Mouse (Mus musculus) Muller cell, postnatal 12 days (primary cell): ENCODE results near the gene Tle3.

ENCODE experiments used
- DNase-seq: peaks from one replicate; pipeline ENCODE4 v3.0.0-alpha.2; 2015; ENCODE audit errors: inconsistent ontology term

The Tle3 gene

DNA sequence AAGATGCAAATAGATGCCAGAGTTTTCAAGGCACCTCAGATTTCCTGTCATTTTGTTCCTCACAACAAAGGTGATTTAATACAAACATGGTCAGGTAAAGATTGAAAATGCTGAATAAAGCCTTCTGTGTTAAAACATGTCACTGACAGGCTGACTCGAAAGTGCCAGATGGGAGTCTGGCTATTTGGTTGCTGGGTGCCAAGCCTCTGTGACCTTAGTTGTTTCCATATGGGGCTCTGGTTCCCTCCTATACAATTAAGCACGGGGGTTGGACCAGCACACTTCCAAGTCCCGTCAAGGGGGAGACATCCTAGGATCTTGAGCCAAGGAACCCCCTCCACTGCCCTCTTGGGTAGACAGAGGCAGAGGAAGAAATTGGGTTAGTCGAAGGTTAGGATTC is 13.2 kb upstream of the Tle3 start:
- DNase-seq = no peak

DNA sequence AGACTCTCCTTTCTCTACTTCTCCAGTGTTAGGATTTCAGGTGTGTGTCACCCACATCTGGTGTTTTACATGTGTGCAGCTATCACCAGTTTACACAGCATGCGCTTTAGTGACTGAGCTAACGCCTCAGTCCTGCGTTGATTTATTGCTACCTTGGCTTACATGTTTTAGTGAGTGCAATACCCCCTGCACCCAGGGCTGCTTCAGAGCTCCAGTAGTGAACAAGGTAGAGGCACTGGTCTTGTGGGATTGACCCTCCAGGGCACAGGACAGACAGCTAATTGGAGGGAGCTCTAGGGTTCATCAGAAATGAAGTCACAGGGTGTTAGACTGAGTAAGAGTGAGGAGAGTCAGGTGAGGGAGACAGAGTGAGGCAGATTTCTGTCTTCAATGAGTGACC is 12.4 kb upstream of the Tle3 start:
- no peak for DNase-seq

DNA sequence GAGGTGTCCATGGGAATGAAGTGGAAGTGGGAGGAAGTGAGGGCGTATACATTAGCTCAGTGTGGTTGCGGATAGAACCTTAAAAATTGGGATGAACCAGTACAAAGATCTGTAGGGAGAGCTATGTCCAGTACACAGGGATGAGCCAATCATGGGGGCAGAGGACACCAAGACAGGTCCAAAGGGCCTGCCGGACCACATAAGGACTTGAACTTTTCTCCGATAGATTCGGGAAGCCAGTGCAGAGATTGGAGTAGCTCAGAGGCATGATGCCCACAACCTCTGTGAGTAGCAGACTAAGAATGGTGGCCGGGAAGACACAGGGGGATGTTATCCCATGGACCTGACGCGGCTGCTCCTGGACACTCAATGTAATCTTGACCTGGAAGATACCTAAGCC is 12.0 kb upstream of the Tle3 start:
- DNase-seq = no peak

DNA sequence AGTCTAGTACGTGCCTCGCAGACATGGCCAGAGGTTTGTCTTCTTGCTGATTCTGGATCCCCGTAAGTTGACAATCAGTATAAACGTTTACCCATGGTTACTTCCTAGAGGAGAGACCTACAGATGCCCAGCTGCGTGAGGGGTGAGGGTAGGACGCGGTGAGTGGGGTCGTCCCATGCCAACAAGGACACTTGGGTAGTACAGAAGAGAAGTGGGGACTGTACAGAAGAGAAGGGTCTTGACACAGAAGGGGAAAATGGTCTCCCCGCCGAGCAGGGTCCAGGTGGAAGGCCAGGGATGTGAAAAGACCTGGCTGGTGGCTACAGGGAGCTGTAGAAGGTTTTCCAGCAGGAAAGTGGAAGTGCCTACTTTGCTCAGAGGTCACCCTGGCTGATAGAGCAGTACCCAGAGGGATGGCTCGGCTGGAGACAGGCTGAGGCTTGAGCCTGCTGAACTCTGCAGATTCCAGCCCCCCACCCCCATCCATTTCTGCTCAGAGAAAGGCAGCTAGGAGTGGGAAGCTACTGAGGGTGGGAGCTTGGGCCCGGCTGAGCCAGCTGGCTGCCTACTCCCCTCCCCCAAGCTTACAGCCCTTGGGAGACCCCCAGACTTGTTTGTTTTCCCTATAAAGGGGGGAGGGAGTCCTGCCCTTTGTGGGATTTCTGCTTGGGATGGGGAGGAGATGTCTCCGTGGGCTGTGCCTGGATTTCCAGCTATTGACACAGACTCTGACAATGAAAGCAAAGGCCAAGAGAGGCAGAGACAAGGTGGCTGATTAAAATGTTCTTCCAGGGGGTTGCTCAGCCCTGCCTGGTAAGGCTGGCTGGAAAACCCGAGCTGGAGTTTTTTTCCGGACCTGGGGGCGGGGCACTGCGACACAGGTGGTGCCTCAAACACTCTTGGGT is 11.2 kb upstream of the Tle3 start:
- DNase-seq = peak; percentile 62

DNA sequence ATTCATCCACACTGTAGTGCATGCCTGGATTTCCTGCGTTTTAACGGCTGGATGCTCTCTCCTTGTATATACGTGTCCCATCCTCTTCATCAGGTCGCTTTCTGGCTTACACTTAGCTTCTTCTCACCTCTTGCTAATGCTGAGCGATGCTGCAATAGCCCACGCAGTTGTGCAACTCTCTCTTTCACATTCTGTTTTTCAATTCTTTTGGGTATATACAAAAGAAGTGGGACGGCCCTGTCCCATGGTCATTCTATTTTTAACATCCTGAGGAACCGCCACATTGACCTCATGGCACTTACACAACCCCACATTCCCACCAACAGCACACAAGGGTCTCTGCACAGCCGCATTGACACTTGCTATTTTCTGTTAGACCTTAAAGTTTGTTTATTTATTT is 9.0 kb upstream of the Tle3 start:
- no peak for DNase-seq

DNA sequence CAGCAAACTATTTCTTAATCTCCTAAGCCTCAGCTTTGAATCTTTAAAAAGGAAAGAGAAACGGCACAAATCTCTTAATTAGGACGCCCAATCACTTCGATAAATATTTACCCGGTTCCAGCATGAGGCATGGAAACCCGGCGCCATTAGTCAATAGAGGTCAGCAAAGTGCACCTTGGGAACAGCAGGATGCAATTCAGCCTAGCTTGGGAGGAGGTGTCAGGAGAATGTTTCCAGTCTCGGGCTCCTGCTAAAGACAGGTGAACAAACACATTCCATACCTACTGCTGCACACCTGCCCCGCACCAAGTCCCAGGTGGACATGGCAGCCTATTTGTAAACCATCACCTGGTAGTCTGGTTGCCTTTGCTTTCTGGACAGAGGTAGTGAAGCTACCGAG is 6.1 kb upstream of the Tle3 start:
- DNase-seq = no peak

DNA sequence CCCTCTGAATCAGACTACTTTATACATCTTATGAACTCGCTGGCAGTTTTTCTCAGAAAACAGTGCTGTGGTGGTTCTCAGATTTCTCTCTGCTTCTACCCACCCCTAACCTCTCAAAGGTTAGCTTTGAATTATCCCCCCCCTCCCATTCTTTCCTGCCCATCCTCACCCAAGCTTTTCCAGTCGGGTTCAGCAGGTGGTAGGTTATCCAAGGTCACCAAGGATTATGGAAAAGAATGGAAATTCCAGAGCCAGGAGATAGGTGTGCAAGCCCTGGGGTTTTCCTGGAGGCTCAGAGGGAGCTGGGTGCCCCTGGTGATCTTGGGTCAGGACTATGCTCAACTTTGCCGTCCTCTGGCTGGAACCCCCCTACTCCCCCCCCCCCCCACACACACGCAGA is 5.0 kb upstream of the Tle3 start:
- DNase-seq = no peak

DNA sequence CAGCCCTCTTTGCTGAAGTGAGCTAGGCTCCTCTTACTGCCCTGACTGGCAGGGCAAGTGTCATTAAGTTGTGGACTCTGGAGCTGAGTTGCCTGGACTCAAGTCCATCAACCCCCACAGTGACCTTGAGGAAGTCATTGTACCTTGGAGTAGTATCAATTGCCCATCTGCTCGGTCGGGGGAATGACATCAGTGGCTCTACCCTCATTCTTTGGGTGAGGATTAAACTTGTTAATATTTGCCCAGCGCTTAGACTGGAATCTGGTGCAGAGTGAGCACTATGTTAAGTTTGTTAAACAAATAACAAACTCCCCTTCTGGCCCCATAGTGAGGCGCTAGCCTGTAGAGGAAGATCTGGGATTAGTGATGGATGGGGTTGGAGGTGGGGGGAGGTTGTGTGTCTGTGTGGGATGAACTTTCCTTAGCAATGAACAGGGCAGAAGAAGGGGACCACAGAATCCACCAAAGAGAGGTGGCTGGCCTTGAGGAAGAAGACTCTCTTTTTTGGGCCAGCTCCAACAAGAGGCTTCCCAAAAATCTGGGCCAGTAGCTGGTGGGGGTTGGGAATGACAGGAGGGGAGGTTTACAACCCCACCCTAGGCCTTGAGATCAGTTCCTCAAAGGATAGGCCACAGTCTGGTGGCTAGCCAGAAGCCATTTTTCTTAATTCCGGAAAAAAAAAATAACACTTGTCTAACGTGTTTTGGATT is 4.2 kb upstream of the Tle3 start:
- DNase-seq = no peak

DNA sequence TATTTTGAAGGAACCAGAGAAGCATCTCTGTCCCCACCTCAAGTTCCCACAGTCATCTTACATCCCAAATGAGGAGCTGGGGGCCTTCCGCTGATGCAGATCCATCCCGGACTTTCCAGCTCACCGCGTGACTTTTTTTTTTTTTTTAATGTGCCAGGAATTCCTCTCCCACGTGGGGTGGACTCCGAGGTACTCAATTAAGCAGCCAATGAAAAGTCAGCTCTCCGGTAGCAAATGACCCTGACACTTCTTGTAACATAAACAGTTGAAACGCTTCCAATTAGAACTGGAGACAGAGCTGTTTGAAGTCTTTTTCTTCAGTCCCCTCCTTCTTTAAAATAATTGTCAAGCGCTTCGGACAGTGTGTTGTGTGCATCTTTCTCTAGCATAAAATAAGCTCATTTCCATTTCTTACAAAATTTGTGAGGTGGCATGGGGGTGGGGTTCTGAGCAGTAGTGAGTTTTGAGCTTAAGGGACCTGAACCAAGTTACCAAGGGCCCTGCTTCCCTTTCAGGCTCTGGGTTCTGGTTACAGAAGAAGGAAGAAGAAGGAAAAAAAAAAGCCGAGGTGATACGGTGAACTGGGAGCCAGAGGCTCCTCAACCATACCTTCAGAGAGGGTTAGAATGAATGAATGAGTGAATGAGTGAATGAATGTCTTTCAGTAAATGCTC is 3.5 kb upstream of the Tle3 start:
- DNase-seq = peak; percentile 84

DNA sequence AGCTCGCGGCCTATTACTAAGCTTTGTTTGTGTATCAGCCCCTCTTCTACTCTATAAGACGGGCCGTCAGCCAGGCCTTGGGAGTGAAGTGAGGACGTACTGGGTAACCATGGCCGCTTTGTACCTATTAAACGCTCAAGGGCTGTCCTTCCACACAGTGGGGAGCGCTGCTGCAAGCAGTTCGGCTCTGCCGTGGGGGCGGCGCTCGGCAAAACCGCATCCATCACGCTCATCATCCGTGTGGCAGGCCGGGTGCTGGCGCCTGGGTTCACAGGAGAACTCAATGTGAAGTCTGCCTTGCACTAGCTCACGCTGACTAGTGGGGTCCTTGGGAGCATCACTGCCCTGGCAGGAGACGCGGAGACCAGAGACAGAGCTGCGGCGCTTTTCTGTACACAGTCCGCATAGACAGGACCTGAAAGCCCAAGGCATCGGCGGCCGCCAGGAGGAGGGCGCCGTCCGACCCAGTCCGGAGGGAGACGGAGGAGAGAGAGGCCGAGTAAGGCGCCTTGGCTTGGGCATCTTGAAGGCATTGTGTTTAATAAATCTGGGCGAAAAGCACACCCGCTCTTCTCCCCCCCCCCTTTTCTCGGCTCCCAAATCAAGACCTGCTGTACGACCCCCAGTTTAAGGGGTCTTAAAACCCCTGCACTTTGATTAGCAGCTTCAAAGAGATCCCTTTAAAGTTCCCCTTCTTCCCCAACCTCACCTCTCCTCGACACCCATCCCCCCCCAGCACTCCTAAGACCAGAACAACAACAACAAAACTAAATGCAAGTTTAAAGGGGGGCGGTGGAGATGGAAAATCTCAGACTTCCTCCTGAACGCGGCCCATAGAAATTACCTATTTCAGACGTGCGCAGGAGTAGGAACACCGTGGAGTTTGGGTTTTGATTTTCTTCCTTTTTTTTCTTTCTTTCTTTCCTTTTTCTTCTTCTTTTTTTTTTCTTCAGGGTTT is 2.6 kb upstream of the Tle3 start:
- DNase-seq = peak; percentile 81

DNA sequence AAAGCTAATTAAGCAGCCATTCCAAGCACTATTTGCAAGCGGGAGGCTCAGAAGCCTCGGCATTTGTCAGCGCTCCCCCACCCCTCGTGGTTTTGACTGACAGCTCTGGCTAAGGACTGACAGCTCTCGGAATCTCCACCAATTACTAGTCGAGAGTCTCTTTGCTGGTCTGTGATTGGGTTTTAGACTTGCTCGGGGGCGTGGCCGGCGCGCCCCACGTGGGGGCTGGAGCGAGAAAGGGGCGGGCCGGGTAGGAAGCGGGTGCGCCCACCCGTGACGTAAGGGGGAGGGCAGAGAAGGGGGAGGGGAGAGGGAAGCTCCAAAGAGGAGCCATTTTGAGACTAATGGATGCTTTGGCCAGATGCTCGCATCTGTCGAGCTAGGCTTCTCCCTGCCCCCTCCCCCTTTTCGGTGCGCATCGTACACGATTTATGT is 1.7 kb upstream of the Tle3 start:
- DNase-seq = peak; percentile 100

DNA sequence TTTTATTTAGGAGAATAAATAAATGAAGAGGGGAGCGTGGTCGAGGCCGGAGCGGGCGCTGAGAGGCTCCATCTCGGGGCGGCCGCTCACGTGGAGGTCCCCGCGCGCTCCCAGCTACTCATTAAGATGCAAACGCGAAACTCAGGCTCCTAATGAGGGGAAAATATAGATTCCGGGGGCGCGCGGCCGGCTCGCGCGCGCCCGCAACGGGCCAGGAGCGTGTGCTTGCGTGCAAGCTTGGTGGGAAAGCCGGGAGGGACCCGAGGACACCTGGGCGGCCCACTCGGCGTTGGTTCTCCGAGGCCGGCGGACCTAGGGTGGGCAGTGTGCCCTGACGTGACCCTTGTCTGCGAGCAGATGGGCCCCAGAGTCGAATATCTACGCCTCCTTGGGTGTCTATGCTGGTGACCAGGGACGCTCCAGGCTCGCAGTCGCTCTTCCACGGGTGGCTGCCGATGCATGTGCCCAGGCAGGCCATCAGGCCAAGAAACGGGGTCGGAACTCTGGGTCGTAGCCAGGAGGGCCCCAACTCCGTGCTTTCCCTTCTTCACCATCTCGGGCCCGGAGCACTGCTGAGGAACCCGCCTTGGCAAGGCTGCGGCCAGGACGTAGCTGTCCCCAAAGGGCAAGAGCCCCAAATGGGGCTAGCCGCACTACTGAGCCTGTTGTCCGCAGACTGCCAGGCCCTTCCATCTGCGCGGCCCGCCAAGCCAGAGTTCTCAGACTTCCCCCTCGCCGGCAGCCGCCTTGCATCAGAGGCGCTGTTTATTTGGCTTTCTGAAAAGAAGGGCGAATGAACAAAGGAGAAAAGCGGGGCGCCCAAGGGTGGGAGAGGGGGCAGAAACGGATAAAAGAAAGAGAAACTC is 1.0 kb upstream of the Tle3 start:
- peak; percentile 89 for DNase-seq

DNA sequence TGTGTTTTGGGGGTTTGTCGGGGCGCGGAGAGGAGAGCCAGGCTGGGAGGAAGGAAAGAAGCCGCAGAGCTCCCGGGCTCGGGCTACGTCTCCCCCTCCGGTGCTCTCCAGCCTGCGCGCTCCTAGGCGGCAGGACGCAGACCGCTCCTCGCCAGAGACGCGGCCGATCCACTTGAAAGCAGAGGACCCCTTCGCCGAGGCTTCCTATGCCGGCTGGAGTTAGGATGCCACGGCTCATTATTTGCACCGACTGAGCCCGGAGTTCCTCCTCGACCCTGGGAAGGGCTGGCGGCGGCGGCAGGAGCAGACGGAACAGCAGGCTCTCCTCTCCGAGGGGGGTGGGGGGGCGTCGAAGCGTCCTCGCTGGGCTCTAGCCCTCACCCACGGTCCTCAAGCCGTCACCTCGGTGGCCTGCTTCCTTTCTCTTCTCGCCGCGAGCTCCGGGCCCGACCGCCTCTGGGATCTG is 377 bp downstream of the Tle3 start:
- DNase-seq = no peak

DNA sequence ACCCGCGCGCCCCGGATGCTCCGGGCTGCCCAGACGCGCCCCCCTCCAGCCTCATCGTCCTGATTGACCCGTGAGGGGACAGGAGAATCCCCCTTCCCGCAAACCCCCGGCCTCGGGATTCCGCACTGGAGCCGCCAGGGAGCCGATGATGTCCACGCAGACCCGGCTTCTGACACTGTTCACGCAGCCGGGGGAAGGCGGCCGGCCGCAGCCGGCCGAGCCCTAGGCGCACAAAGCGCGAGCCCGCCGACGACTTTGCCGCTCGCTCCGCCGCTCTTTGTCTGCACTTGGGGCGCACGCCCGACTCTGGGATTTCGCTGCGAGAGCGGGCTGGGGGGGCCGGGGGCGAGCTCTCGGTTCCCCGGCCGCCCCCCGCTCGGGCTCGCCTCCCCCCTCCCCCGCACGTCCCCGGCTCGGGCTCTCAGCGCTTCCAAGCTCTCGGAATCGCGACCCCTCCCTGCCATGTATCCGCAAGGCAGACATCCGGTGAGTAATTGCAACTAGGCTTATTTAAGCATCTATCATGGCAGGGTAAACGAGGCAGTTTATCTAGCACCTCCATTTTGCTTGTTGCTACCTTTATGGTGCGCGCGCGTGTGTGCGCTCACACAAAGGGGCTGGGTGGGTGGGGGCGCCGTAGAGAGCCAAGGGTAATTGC is 939 bp downstream of the Tle3 start:
- DNase-seq = peak; percentile 69

DNA sequence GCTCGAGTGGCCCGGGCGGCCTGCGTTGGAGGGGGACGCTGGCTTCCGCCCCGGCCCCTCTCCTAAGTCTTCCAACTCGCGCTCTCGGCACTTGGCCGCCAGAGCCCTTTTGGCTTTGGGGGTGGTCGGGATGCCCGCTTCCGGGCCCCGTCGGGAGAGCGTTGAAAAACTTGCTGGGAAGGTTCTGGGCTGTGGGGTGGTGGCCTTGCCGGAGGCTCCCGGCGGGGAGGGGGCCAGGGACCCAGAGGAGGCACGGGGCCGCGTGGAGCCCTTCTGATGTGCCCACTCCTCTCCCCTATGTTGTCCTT is 1.4 kb downstream of the Tle3 start:
- DNase-seq = no peak

DNA sequence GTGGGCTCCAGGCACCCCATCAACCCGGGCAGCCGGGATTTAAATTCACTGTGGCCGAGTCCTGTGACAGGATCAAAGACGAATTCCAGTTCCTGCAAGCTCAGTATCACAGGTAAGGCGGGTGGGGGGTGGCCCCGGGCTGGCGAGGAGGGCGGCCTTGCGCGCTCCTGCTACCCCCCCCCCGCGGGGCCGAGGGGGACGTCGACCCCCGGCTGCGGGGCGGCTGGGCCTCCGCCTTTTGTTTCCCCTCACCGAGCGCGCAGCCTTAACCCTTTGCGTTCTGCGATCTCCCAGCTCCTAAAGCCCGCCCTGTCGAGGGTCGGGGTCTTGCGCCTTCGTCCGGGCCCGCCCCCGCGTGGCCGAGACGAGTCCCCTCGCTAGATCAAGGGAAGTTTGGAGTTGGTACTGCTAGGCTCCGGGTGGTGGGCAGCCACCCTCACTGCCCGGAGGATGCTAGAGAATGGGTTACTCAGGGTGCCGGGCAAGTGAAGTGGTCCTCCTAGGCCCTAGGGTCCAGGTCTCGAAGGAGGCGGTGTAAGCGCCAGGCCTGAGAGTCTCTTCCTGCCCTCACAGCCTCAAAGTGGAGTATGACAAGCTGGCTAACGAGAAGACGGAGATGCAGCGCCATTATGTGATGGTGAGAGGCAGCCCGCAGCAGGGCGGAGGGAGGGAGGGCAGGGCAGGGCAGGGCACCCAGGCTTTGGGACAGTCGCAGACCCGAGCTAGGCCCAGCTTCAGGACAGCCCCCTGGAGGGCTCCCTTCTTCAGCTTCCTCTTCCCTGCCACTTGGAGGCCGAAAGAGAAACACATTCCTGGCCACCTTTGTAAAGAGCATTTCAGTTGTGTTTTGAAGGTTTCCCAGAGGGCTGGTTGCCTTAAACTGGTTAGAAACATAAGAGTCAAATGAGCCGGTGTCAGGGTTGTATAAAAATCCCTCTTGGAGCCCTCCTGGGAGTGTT is 2.1 kb downstream of the Tle3 start:
- DNase-seq = peak; percentile 62

DNA sequence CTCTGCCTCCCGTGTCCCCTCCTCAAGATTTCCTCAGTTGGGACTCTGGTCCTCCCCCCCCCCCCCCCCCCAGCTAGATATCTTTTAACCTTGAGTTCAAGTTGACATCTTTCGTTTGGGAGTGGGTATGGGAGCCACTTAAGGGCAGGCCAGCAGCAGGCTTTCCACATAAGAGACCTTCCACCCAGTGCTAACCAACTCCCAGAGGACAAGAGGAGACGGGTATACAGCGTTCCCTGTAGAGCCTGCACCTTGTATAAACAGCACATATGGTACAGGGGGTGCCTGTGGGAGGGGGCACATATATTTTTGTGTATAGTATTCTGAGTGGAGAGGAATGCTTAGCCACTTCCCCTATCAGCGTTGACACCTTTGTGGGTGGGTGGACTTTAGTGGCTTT is 2.8 kb downstream of the Tle3 start:
- no peak for DNase-seq

DNA sequence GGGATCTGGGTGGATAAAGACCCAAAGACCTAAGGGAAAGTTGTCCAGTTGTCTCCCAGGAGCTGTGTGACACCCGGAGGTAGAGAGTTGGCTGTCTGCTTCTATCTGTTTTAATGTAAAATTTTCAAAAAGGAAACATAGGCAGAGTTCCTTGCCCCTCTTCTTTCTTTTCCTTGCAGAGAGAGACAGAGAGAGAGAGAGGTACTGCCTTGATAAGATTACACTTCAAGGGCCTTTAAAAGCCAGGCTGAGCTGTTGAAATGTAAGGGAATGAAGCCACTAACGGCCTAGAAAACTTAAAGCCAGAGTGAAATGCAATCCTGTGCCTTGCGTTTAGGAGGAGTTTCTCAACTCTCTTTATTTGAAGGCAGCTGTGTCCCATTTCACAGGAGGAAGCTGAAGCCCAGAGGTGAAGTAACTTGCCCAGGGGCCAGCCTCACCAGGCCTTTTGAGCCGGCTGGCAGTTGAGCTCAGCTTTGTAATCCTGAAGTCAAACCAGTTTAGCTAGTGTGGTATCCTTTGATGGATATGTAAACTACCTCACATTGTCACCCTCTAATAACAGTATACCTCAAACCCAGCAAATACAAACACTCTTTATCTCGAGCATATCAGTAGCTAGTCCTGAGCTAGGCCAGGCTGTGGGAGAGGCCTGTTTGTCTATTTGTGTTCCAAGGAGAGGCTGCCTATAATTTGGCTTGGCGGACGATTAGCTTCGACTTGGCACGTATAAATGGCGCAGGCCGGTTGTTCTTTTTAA is 3.8 kb downstream of the Tle3 start:
- DNase-seq = peak; percentile 44
